Mouse (Mus musculus) MEL (cell line): ENCODE measurements around the gene Tdrd7. TPM values are rescaled to one million over a fixed set of nuclear protein-coding genes. Genes with fewer than 3 reads are reported as not detected.

Experiments
- DNase-seq: peaks from one replicate; pipeline ENCODE4 v3.0.0; 2011; ENCODE audit warnings: low read depth, low spot score
- H3K27ac ChIP-seq: 2 replicates; pipeline ENCODE4 v1.5.1; 2012; ENCODE audit warnings: low read depth, mild to moderate bottlenecking, control low read depth, low read length, moderate library complexity; ENCODE audit not compliant: control insufficient read depth
- H3K27me3 ChIP-seq, 2 experiments: fragments of 150-350 bp in 1 of 2; sonication (generic) in 1 of 2; 2 replicates each; pipeline ENCODE4 v1.6.1; 2012; ENCODE audit warnings: low read length in 2 of 2, mild to moderate bottlenecking in 2 of 2, improper control_type of control experiment in 1 of 2, moderate library complexity in 1 of 2; ENCODE audit not compliant: insufficient read depth in 2 of 2, control insufficient read depth in 1 of 2
- H3K36me3 ChIP-seq, 2 experiments: 2 replicates each; pipeline ENCODE4 v1.6.1; 2012 to 2014; ENCODE audit warnings: low read length in 2 of 2, improper control_type of control experiment in 1 of 2, inconsistent platforms in 1 of 2, mild to moderate bottlenecking in 1 of 2; ENCODE audit not compliant: insufficient read depth in 2 of 2, control insufficient read depth in 1 of 2
- H3K4me1 ChIP-seq, 2 experiments: fragments of 150-350 bp in 1 of 2; sonication (generic) in 1 of 2; 2 replicates each; pipeline ENCODE4 v1.6.1; 2012; ENCODE audit warnings: low read length in 2 of 2, improper control_type of control experiment in 1 of 2, mild to moderate bottlenecking in 1 of 2; ENCODE audit not compliant: insufficient read depth in 2 of 2, control insufficient read depth in 1 of 2
- H3K4me3 ChIP-seq, 2 experiments: fragments of 150-350 bp in 1 of 2; sonication (generic) in 1 of 2; 2 replicates each; pipeline ENCODE4 v1.5.1; 2012; ENCODE audit warnings: low read depth in 2 of 2, low read length in 2 of 2, mild to moderate bottlenecking in 2 of 2, moderate library complexity in 2 of 2, control low read depth in 1 of 2, improper control_type of control experiment in 1 of 2; ENCODE audit not compliant: control insufficient read depth in 1 of 2, insufficient read depth in 1 of 2
- H3K79me2 ChIP-seq: 2 replicates; pipeline ENCODE4 v1.6.1; 2012; ENCODE audit warnings: mild to moderate bottlenecking, low read length, moderate library complexity; ENCODE audit not compliant: control insufficient read depth, poor library complexity, insufficient read depth
- H3K9ac ChIP-seq: 2 replicates; pipeline ENCODE4 v1.6.1; 2012; ENCODE audit warnings: low read depth, mild to moderate bottlenecking, control low read depth, low read length, moderate library complexity; ENCODE audit not compliant: control insufficient read depth, poor library complexity, severe bottlenecking
- H3K9me3 ChIP-seq: fragments of 150-350 bp; sonication (generic); replicated peaks from 2 replicates; pipeline ENCODE4 v1.6.1; 2012; ENCODE audit warnings: mild to moderate bottlenecking, low read length, improper control_type of control experiment, moderate library complexity; ENCODE audit not compliant: insufficient read depth
- BHLHE40 ChIP-seq: IDR thresholded peaks from 2 replicates; pipeline ENCODE4 v1.6.1; 2012; ENCODE audit warnings: low read depth, mild to moderate bottlenecking, inconsistent platforms, low read length, improper control_type of control experiment, borderline replicate concordance
- CHD2 ChIP-seq: IDR thresholded peaks from 2 replicates; pipeline ENCODE4 v1.6.1; 2011; ENCODE audit warnings: low read length, improper control_type of control experiment
- E2F4 ChIP-seq: IDR thresholded peaks from 2 replicates; pipeline ENCODE4 v1.6.1; 2011; ENCODE audit warnings: low read depth, low read length, improper control_type of control experiment, borderline replicate concordance
- GABPA ChIP-seq: IDR thresholded peaks from 2 replicates; pipeline ENCODE4 v1.6.1; 2012; ENCODE audit warnings: low read depth, mild to moderate bottlenecking, inconsistent platforms, low read length, improper control_type of control experiment, moderate library complexity
- MAX ChIP-seq: IDR thresholded peaks from 2 replicates; pipeline ENCODE4 v1.6.1; 2011; ENCODE audit warnings: low read length, improper control_type of control experiment
- MXI1 ChIP-seq: IDR thresholded peaks from 2 replicates; pipeline ENCODE4 v1.6.1; 2011; ENCODE audit warnings: mild to moderate bottlenecking, low read depth, low read length, improper control_type of control experiment
- MYC ChIP-seq: IDR thresholded peaks from 2 replicates; pipeline ENCODE4 v1.6.1; 2011; ENCODE audit warnings: low read depth, mild to moderate bottlenecking, low read length, improper control_type of control experiment, moderate library complexity
- NELFE ChIP-seq: IDR thresholded peaks from 2 replicates; pipeline ENCODE4 v1.6.1; 2011; ENCODE audit warnings: low read depth, low read length, improper control_type of control experiment
- NRF1 ChIP-seq: IDR thresholded peaks from 2 replicates; pipeline ENCODE4 v1.6.1; 2014; ENCODE audit warnings: low read depth, mild to moderate bottlenecking, inconsistent platforms, low read length, improper control_type of control experiment, moderate library complexity; ENCODE audit not compliant: poor library complexity, insufficient read depth, severe bottlenecking
- POLR2A ChIP-seq, 2 experiments: IDR thresholded peaks; 2 replicates each; pipeline ENCODE4 v1.6.1; 2011 to 2012; ENCODE audit warnings: low read length in 2 of 2, mild to moderate bottlenecking in 2 of 2, control low read depth in 1 of 2, improper control_type of control experiment in 1 of 2, low read depth in 1 of 2, moderate library complexity in 1 of 2; ENCODE audit not compliant: control insufficient read depth in 1 of 2, insufficient read depth in 1 of 2, poor library complexity in 1 of 2
- POLR2AphosphoS5 ChIP-seq: IDR thresholded peaks from 2 replicates; pipeline ENCODE4 v1.6.1; 2012; ENCODE audit warnings: low read depth, borderline replicate concordance, mild to moderate bottlenecking, inconsistent platforms, low read length, moderate library complexity, mixed read lengths
- SIN3A ChIP-seq: IDR thresholded peaks from 2 replicates; pipeline ENCODE4 v1.6.1; 2012; ENCODE audit warnings: low read length, improper control_type of control experiment, inconsistent platforms
- TAL1 ChIP-seq: IDR thresholded peaks from 2 replicates; pipeline ENCODE4 v1.6.1; 2012; ENCODE audit warnings: mild to moderate bottlenecking, inconsistent platforms, low read length, moderate library complexity, mixed read lengths
- USF1 ChIP-seq: IDR thresholded peaks from 2 replicates; pipeline ENCODE4 v1.6.1; 2014; ENCODE audit warnings: low read depth, mild to moderate bottlenecking, inconsistent platforms, low read length, improper control_type of control experiment, moderate library complexity
- ZKSCAN1 ChIP-seq: IDR thresholded peaks from 2 replicates; pipeline ENCODE4 v1.6.1; 2012; ENCODE audit warnings: low read depth, mild to moderate bottlenecking, inconsistent platforms, low read length, improper control_type of control experiment, moderate library complexity
- polyA plus RNA-seq, 2 experiments: library from polyadenylated mRNA; stranded (reverse) in 1 of 2; unstranded in 1 of 2; fragments of >175 nt in 1 of 2; fragments of >200 nt in 1 of 2; gene quantifications; 2 replicates each; pipeline versions ENCODE4 v1.2.1 to v1.2.4; 2012; ENCODE audit warnings: low replicate concordance in 2 of 2, low read depth in 1 of 2; ENCODE audit not compliant: insufficient read length in 2 of 2, insufficient read depth in 1 of 2, missing spikeins in 1 of 2
- total RNA-seq: library from RNA; depleted of rRNA; stranded (reverse); fragments of 300-350 nt; gene quantifications from 2 replicates; pipeline ENCODE4 v1.2.3, GENCODE M21; 2012

The Tdrd7 gene
- total and polyA plus RNA-seq, 3 experiments = 7.7 to 11.9 TPM; not detected in 1

- Histone ChIP-seq H3K9ac (no peak overlapping the region), H3K27ac (no peak overlapping the region), H3K27me3 (peaks cover 0 to 2% of the 10 kb centered on the region in 2 experiments; a peak in 1 of 4 replicates), H3K36me3 (peaks cover 0 to 15% of the 10 kb centered on the region in 2 experiments; a peak in 2 of 4 replicates), H3K79me2 (no peaks in the 10 kb centered on the region), H3K9me3 (no peaks in the 10 kb centered on the region), H3K4me3 (no peak overlapping the region)
- no peak for DNase-seq
- TF ChIP-seq SIN3A (no peak), NRF1 (no peak)
- TF ChIP-seq, all 39 proteins: peak for 0
- H3K4me1 ChIP-seq = peaks cover 0 to 21% of the 10 kb centered on the region in 2 experiments
These were observed 2.6 kb downstream of the Tdrd7 start for GRCm38 (mm10) chr4:45967479-45968341.

- Histone ChIP-seq H3K9ac (no peak overlapping the region), H3K4me3 (no peak overlapping the region), H3K27ac (no peak overlapping the region), H3K79me2 (no peaks in the 10 kb centered on the region), H3K27me3 (no peaks in the 10 kb centered on the region), H3K36me3 (peaks cover 0 to 18% of the 10 kb centered on the region in 2 experiments; a peak in 2 of 4 replicates), H3K4me1 (peaks cover 4 to 24% of the 10 kb centered on the region in 2 experiments), H3K9me3 (no peaks in the 10 kb centered on the region)
- DNase-seq = no peak
- TF ChIP-seq USF1 = no peak
- TF ChIP-seq POLR2AphosphoS5 = no peak
- no peak for TF ChIP-seq NELFE
- no peak for TF ChIP-seq MYC
- TF ChIP-seq E2F4 = no peak
- no peak for TF ChIP-seq MAX
- no peak for TF ChIP-seq POLR2A (IDR thresholded peaks at IDR 0.05; ENCODE audit: control insufficient read depth in 1 of 2, insufficient read depth in 1 of 2, low read depth in 1 of 2, low read length in 2 of 2, poor library complexity in 1 of 2)
- TF ChIP-seq ZKSCAN1 = no peak
- no peak for TF ChIP-seq TAL1
- no peak for TF ChIP-seq BHLHE40
- TF ChIP-seq CHD2 = no peak
- TF ChIP-seq GABPA = no peak
- no peak for TF ChIP-seq MXI1
These were observed 3.9 kb downstream of the Tdrd7 start for GRCm38 (mm10) chr4:45969051-45969450.
